ENCODE assay signal across 17 mouse cellular contexts in the genomic region with DNA sequence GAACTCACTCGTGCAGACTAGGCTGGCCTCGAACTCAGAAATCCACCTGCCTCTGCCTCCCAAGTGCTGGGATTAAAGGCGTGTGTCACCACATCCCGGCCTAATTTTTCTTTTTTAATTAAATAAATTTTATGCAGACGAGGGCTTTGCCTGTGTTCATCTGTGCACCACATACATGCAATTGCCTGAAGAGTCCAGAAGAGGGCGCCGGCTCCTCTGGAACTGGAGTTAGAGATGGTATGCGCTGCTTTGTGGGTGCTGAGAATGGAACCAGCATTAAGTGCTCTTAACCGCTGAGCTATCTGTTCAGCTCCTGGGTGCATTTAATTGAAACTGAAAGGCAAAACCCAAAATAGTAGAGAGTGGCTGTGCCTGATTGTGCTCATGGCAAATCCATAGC. TPM values are rescaled to one million over a fixed set of nuclear protein-coding genes. Genes with fewer than 3 reads are reported as not detected.
A peak's percentile ranks its signal among the peaks of the same experiment; 100 is the strongest.
DNase-seq lines count a peak whose midpoint lies in the region; ATAC-seq and TF ChIP-seq lines count a peak whose summit lies in the region.
"Had no signal": no experiment of that assay in that cellular context is flagged by ENCODE, and none has a peak within 500 bp of the region (broad histone marks: within the 10 kb centered on the region; RNA-seq: fewer than 3 reads in every experiment).

No protein-coding gene starts in this region.

- peaks cover 7% of the 10 kb centered on the region; the same call in 1 of the 2 replicates for H3K4me1 ChIP-seq in heart, postnatal 0 days (ENCODE audit: control insufficient read depth, insufficient read depth)
- H3K4me1 ChIP-seq in bone marrow macrophage, adult 2 months (ENCODE audit: control insufficient read depth, insufficient read depth, low read length): peaks cover 3% of the 10 kb centered on the region
- H3K4me1 ChIP-seq: limb, embryonic 15.5 days; neural tube, embryonic 12.5 days had no signal

- H3K9ac ChIP-seq in heart, postnatal 0 days (replicated peaks; ENCODE audit: low read depth, low read length): no peak overlapping the region
- H3K9ac ChIP-seq: limb, embryonic 15.5 days; midbrain, embryonic 12.5 days; neural tube, embryonic 12.5 days had no signal

- 89% methylated on average over 9 of the region's 9 CpGs for WGBS in heart, postnatal 0 days

- no peak for ATAC-seq in heart, postnatal 0 days (ENCODE audit: insufficient read depth, low read depth)
- ATAC-seq in inflammation-experienced regulatory T-cells, adult 6 months: no peak

- TF ChIP-seq POLR2A in bone marrow macrophage, adult 2 months (IDR thresholded peaks at IDR 0.05; ENCODE audit: borderline replicate concordance, low read depth, low read length): no peak

- intact Hi-C loops in heart, postnatal 36 days (cut with DNase I): loop anchor here (5.0 kb wide), 1 partner anchor 51 kb away; no protein-coding TSS in a partner anchor

- no peak overlapping the region for H3K4me2 ChIP-seq in heart, postnatal 0 days (ENCODE audit: low read depth, low read length)
- H3K4me2 ChIP-seq: limb, embryonic 15.5 days; midbrain, embryonic 12.5 days; neural tube, embryonic 12.5 days had no signal

- TF ChIP-seq CTCF in heart, postnatal 0 days (IDR thresholded peaks at IDR 0.05; ENCODE audit: low read depth): peak; percentile 23; the same call in 1 of the 2 replicates
- peak; percentile 28; the same call in 1 of the 2 replicates for TF ChIP-seq CTCF in bone marrow macrophage, adult 2 months (IDR thresholded peaks at IDR 0.05; ENCODE audit: low read depth, low read length)

- DNase-seq in heart, postnatal 0 days (ENCODE audit: low spot score): no peak
- no peak for DNase-seq in heart, postnatal 36 days
- peak; percentile 23 for DNase-seq in lung, postnatal 36 days
- no peak for DNase-seq in lung, postnatal 25 days (ENCODE audit: low spot score)
- peak; percentile 34 for DNase-seq in testis, postnatal 10 days (ENCODE audit: low spot score)
- no peak for DNase-seq in frontal cortex, postnatal 10 days (ENCODE audit: low spot score in 2 of 2)
- DNase-seq: cerebellum, adult 11 months; gastrocnemius, postnatal 14 days; heart, postnatal 10 days; kidney, adult 18-20 months; layer of hippocampus, postnatal 36 days had no signal

- H3K36me3 ChIP-seq in heart, postnatal 0 days (replicated peaks; ENCODE audit: control insufficient read depth, insufficient read depth, low read length): no peaks in the 10 kb centered on the region
- H3K36me3 ChIP-seq: limb, embryonic 15.5 days; midbrain, embryonic 12.5 days; neural tube, embryonic 12.5 days had no signal

- no peak for TF ChIP-seq EP300 in heart, postnatal 0 days (IDR thresholded peaks at IDR 0.05; ENCODE audit: low read depth)

- H3K27me3 ChIP-seq in heart, postnatal 0 days (ENCODE audit: control insufficient read depth, insufficient read depth, low read length): no peaks in the 10 kb centered on the region
- H3K27me3 ChIP-seq: limb, embryonic 15.5 days; midbrain, embryonic 12.5 days; neural tube, embryonic 12.5 days had no signal

- no peak overlapping the region for H3K27ac ChIP-seq in heart, postnatal 0 days (ENCODE audit: low read depth)
- H3K27ac ChIP-seq in bone marrow macrophage, adult 2 months (ENCODE audit: insufficient read depth, low read depth, low read length): no peak overlapping the region
- H3K27ac ChIP-seq: limb, embryonic 15.5 days; midbrain, embryonic 12.5 days; neural tube, embryonic 12.5 days had no signal

- no peak overlapping the region for H3K4me3 ChIP-seq in heart, postnatal 0 days (ENCODE audit: low read depth, low read length)
- no peak overlapping the region for H3K4me3 ChIP-seq in bone marrow macrophage, adult 2 months (ENCODE audit: insufficient read depth, low read length)
- H3K4me3 ChIP-seq: limb, embryonic 15.5 days; midbrain, embryonic 12.5 days; neural tube, embryonic 12.5 days had no signal

- H3K9me3 ChIP-seq in heart, postnatal 0 days (replicated peaks; ENCODE audit: control insufficient read depth, low read length): no peaks in the 10 kb centered on the region
- H3K9me3 ChIP-seq: limb, embryonic 15.5 days; midbrain, embryonic 12.5 days; neural tube, embryonic 12.5 days had no signal

RNA-seq across cellular contexts. Expression of a gene that starts 6.6 kb away (rescaled TPM):
- total RNA-seq in heart, postnatal 0 days (2014; rRNA removed; ENCODE audit: low replicate concordance): not detected in 2 replicates
- not detected in 2 replicates for polyA plus RNA-seq in heart, postnatal 0 days (2015; fragmentation: Nextera tagmentation; extraction: Ambion mirVana)
- not detected for total RNA-seq in heart, postnatal 36 days (2021)
- not detected in 2 replicates for polyA plus RNA-seq in bone marrow macrophage, adult 2 months (2012; ENCODE audit: insufficient read depth, insufficient read length, missing spikeins)
- not detected for polyA plus RNA-seq in inflammation-experienced regulatory T-cells, adult 6 months (2017; shearing (Covaris generic))
- total RNA-seq: gastrocnemius, postnatal 14 days; heart, postnatal 10 days; layer of hippocampus, postnatal 36 days had no signal
- polyA plus RNA-seq: limb, embryonic 15.5 days; midbrain, embryonic 12.5 days; neural tube, embryonic 12.5 days; stomach, embryonic 14.5 days had no signal

Comparison
In these comparisons a context has a peak if more than half of its experiments do, and no peak if none do; other contexts are left out.
1. DNase-seq: peak in lung, postnatal 36 days (single experiment) and testis, postnatal 10 days (single experiment); none in heart, postnatal 0 days (single experiment), heart, postnatal 36 days (0 of 2), lung, postnatal 25 days (single experiment) and frontal cortex, postnatal 10 days (0 of 2).